Mouse (Mus musculus): Measurements from ENCODE around the gene Ptprt. TPM values are rescaled to one million over a fixed set of nuclear protein-coding genes. Genes with fewer than 3 reads are reported as not detected.

Ptprt gene
- polyA plus RNA-seq, 1 experiment: 2.2 TPM

GRCm38 (mm10) chr2:161704811-161705210 lies 956.1 kb downstream of the Ptprt start:
- DNase-seq (ENCODE audit: low read depth): no peak

GRCm38 (mm10) chr2:161704410-161704809 lies 956.5 kb downstream of the Ptprt start:
- DNase-seq (ENCODE audit: low read depth): no peak

- no peak for DNase-seq (ENCODE audit: low read depth)
Measured at GRCm38 (mm10) chr2:161695819-161696218, 965.1 kb downstream of the Ptprt start.

GRCm38 (mm10) chr2:161668302-161668986 lies 992.5 kb downstream of the Ptprt start:
- DNase-seq (ENCODE audit: low read depth): no peak

- no peak for DNase-seq (ENCODE audit: low read depth)
Measured at GRCm38 (mm10) chr2:161661912-161662311, 999.0 kb downstream of the Ptprt start.

- DNase-seq (ENCODE audit: low read depth): no peak
Measured at GRCm38 (mm10) chr2:161660827-161661226, 1000.1 kb downstream of the Ptprt start.

- DNase-seq (ENCODE audit: low read depth): no peak
Measured at GRCm38 (mm10) chr2:161657046-161657445, 1003.9 kb downstream of the Ptprt start.

- DNase-seq (ENCODE audit: low read depth): no peak
Measured at GRCm38 (mm10) chr2:161656632-161657031, 1004.3 kb downstream of the Ptprt start.

GRCm38 (mm10) chr2:161640805-161641204 lies 1020.1 kb downstream of the Ptprt start:
- DNase-seq (ENCODE audit: low read depth): no peak

- no peak for DNase-seq (ENCODE audit: low read depth)
Measured at GRCm38 (mm10) chr2:161634084-161634483, 1026.9 kb downstream of the Ptprt start.

GRCm38 (mm10) chr2:161625896-161626295 lies 1035.1 kb downstream of the Ptprt start:
- no peak for DNase-seq (ENCODE audit: low read depth)

- DNase-seq (ENCODE audit: low read depth): no peak
Measured at GRCm38 (mm10) chr2:161608401-161608800, 1052.5 kb downstream of the Ptprt start.

GRCm38 (mm10) chr2:161607372-161607771 lies 1053.6 kb downstream of the Ptprt start:
- DNase-seq (ENCODE audit: low read depth): no peak

GRCm38 (mm10) chr2:161600206-161600808 lies 1060.6 kb downstream of the Ptprt start:
- DNase-seq (ENCODE audit: low read depth): no peak

- no peak for DNase-seq (ENCODE audit: low read depth)
Measured at GRCm38 (mm10) chr2:161593391-161594152, 1067.4 kb downstream of the Ptprt start.

GRCm38 (mm10) chr2:161574401-161574800 lies 1086.5 kb downstream of the Ptprt start:
- no peak for DNase-seq (ENCODE audit: low read depth)

- no peak for DNase-seq (ENCODE audit: low read depth)
Measured at GRCm38 (mm10) chr2:161572201-161572600, 1088.7 kb downstream of the Ptprt start.

GRCm38 (mm10) chr2:161570236-161570995 lies 1090.5 kb downstream of the Ptprt start:
- DNase-seq (ENCODE audit: low read depth): peak; percentile 16

GRCm38 (mm10) chr2:161561502-161561901 lies 1099.4 kb downstream of the Ptprt start:
- DNase-seq (ENCODE audit: low read depth): no peak

- no peak for DNase-seq (ENCODE audit: low read depth)
Measured at GRCm38 (mm10) chr2:161557874-161558273, 1103.1 kb downstream of the Ptprt start.

- DNase-seq (ENCODE audit: low read depth): no peak
Measured at GRCm38 (mm10) chr2:161553651-161554050, 1107.3 kb downstream of the Ptprt start.

GRCm38 (mm10) chr2:161552011-161552410 lies 1108.9 kb downstream of the Ptprt start:
- no peak for DNase-seq (ENCODE audit: low read depth)
